Mouse (Mus musculus) liver, adult 2 months (tissue): ENCODE results near the gene Scn11a. TPM values are rescaled to one million over a fixed set of nuclear protein-coding genes. Genes with fewer than 3 reads are reported as not detected.

Experiments
- DNase-seq: peaks from one replicate; pipeline ENCODE4 v3.0.0-alpha.2; 2011; ENCODE audit warnings: low read depth, low spot score; ENCODE audit errors: extremely low read depth
- H3K27ac ChIP-seq: fragments of 200-500 bp; replicated peaks from 2 replicates; pipeline ENCODE4 v1.5.1; 2012; ENCODE audit warnings: low read depth, mild to moderate bottlenecking, control low read depth, inconsistent platforms, low read length; ENCODE audit not compliant: insufficient read depth
- H3K27me3 ChIP-seq: fragments of 200-500 bp; 2 replicates; pipeline ENCODE4 v1.6.1; 2012; ENCODE audit warnings: mild to moderate bottlenecking, moderate library complexity, low read length, inconsistent platforms; ENCODE audit not compliant: control insufficient read depth, insufficient read depth
- H3K36me3 ChIP-seq: fragments of 200-500 bp; 2 replicates; pipeline ENCODE4 v1.6.1; 2012; ENCODE audit warnings: low read length, inconsistent platforms; ENCODE audit not compliant: control insufficient read depth, insufficient read depth
- H3K4me1 ChIP-seq: fragments of 200-500 bp; 2 replicates; pipeline ENCODE4 v1.6.1; 2011; ENCODE audit warnings: low read length; ENCODE audit not compliant: control insufficient read depth, insufficient read depth
- H3K4me3 ChIP-seq: fragments of 200-500 bp; 2 replicates; pipeline ENCODE4 v1.5.1; 2011; ENCODE audit warnings: low read depth, mild to moderate bottlenecking, control low read depth, low read length, moderate library complexity; ENCODE audit not compliant: insufficient read depth
- H3K79me2 ChIP-seq: fragments of 200-500 bp; 2 replicates; pipeline ENCODE4 v1.6.1; 2012; ENCODE audit warnings: inconsistent platforms, mild to moderate bottlenecking, low read length, moderate library complexity; ENCODE audit not compliant: control insufficient read depth, insufficient read depth
- H3K9ac ChIP-seq: fragments of 200-500 bp; 2 replicates; pipeline ENCODE4 v1.6.1; 2012; ENCODE audit warnings: low read depth, mild to moderate bottlenecking, control low read depth, inconsistent platforms, low read length
- CTCF ChIP-seq: fragments of 200-500 bp; IDR thresholded peaks from 2 replicates; pipeline ENCODE4 v1.5.1; 2011; ENCODE audit warnings: low read depth, low read length, control low read depth
- POLR2A ChIP-seq: fragments of 200-500 bp; IDR thresholded peaks from 2 replicates; pipeline ENCODE4 v1.6.1; 2011; ENCODE audit warnings: low read length, control low read depth; ENCODE audit not compliant: insufficient read depth; ENCODE audit errors: extremely low read depth
- WGBS: fragments of 180-500 bp; shearing (Covaris S2); methylation state at CpG from one replicate; pipeline ENCODE4 v1.1.7; 2018; 5-methylcytosine and 5-hydroxymethylcytosine counted together
- polyA plus RNA-seq: library from polyadenylated mRNA; depleted of rRNA; stranded (reverse); fragments of >200 nt; gene quantifications from 2 replicates; pipeline ENCODE4 v1.2.3, GENCODE M21; 2012
- total RNA-seq: library from RNA; depleted of rRNA; stranded (reverse); fragments of >200 nt; gene quantifications from 2 replicates; pipeline ENCODE4 v1.2.3, GENCODE M21; 2014

Gene Scn11a
- total and polyA plus RNA-seq, 2 experiments = not detected

- no peak overlapping the region for H3K27ac ChIP-seq
- WGBS = 75% methylated on average over 15 of the region's 15 CpGs
Observed at GRCm38 (mm10) chr9:119803845-119804500, 21.3 kb downstream of the Scn11a start.

GRCm38 (mm10) chr9:119803169-119803827 lies 22.0 kb downstream of the Scn11a start:
- no peak overlapping the region for H3K9ac ChIP-seq
- H3K4me3 ChIP-seq = no peak overlapping the region
- no peaks in the 10 kb centered on the region for H3K4me1 ChIP-seq
- H3K79me2 ChIP-seq = no peaks in the 10 kb centered on the region
- 78% methylated on average over 16 of the region's 16 CpGs for WGBS
- no peak for TF ChIP-seq POLR2A
- TF ChIP-seq CTCF = no peak
- H3K27ac ChIP-seq = no peak overlapping the region
- H3K27me3 ChIP-seq = no peaks in the 10 kb centered on the region
- H3K36me3 ChIP-seq = no peaks in the 10 kb centered on the region
- no peak for DNase-seq

More at GRCm38 (mm10) chr9:119803845-119804500, 21.3 kb downstream of the Scn11a start:
- TF ChIP-seq POLR2A (no peak), CTCF (no peak)
- no peak overlapping the region for H3K4me3 ChIP-seq
- no peaks in the 10 kb centered on the region for H3K79me2 ChIP-seq
- H3K27me3 ChIP-seq = no peaks in the 10 kb centered on the region
- DNase-seq = no peak
- no peaks in the 10 kb centered on the region for H3K36me3 ChIP-seq
- no peaks in the 10 kb centered on the region for H3K4me1 ChIP-seq
- H3K9ac ChIP-seq = no peak overlapping the region

GRCm38 (mm10) chr9:119801460-119801859 lies 23.8 kb downstream of the Scn11a start:
- 59% methylated on average over 6 of the region's 6 CpGs for WGBS
- TF ChIP-seq POLR2A = no peak
- TF ChIP-seq CTCF = no peak
- no peak overlapping the region for H3K4me3 ChIP-seq
- H3K36me3 ChIP-seq = no peaks in the 10 kb centered on the region
- no peak overlapping the region for H3K27ac ChIP-seq
- no peak overlapping the region for H3K9ac ChIP-seq
- no peak for DNase-seq
- H3K27me3 ChIP-seq = no peaks in the 10 kb centered on the region
- no peaks in the 10 kb centered on the region for H3K79me2 ChIP-seq
- no peaks in the 10 kb centered on the region for H3K4me1 ChIP-seq

GRCm38 (mm10) chr9:119796791-119797190 lies 28.5 kb downstream of the Scn11a start:
- H3K27ac ChIP-seq = no peak overlapping the region
- WGBS = 86% methylated on average over 4 of the region's 4 CpGs
- H3K79me2 ChIP-seq = no peaks in the 10 kb centered on the region
- H3K4me1 ChIP-seq = no peaks in the 10 kb centered on the region
- H3K4me3 ChIP-seq = no peak overlapping the region
- TF ChIP-seq POLR2A = no peak
- no peak for TF ChIP-seq CTCF
- no peaks in the 10 kb centered on the region for H3K27me3 ChIP-seq
- no peak for DNase-seq
- H3K9ac ChIP-seq = no peak overlapping the region
- no peaks in the 10 kb centered on the region for H3K36me3 ChIP-seq

GRCm38 (mm10) chr9:119795254-119795912 lies 29.9 kb downstream of the Scn11a start:
- Histone ChIP-seq H3K27me3 (no peaks in the 10 kb centered on the region), H3K36me3 (no peaks in the 10 kb centered on the region), H3K4me3 (no peak overlapping the region), H3K27ac (no peak overlapping the region), H3K79me2 (no peaks in the 10 kb centered on the region), H3K4me1 (no peaks in the 10 kb centered on the region), H3K9ac (no peak overlapping the region)
- DNase-seq = no peak
- WGBS = 75% methylated on average over 15 of the region's 15 CpGs
- TF ChIP-seq CTCF = no peak
- no peak for TF ChIP-seq POLR2A
